8 mouse cellular contexts compared by ENCODE assay signal in the genomic region with DNA sequence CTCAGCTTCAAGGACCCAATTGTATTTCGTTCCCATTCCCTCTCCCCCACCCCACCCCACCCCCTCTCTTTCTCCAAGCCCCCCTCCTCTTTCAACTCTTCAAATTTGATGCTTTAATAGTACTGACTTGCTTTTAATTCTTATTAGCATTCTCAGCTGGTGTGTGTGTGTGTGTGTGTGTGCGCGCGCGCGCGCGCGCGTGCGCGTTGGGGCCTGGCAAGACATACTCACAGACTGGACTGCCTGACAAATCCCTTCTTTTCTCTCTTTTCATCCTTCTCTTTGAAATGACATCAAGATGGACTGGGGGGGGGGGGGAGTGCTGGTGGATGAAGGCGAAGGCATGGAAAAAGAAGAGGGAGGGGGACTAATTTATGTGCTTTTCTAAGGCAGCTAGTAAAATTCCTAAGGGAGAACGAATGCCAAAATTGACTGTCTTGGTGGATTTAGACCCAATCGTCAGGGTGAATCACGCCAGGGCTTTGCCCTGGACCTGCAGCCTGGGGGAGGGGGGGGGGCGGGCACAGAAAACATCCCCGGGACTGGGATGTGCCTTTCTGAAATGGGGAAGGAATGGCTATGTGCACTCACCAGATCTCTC. TPM values are rescaled to one million over a fixed set of nuclear protein-coding genes. Genes with fewer than 3 reads are reported as not detected.
DNase-seq lines count a peak whose midpoint lies in the region; ATAC-seq and TF ChIP-seq lines count a peak whose summit lies in the region.

No protein-coding gene starts in this region.

- under 1% methylated on average over 17 of the region's 18 CpGs for WGBS in embryonic facial prominence, embryonic 11.5 days
- 24% methylated on average over 17 of the region's 18 CpGs for WGBS in intestine, postnatal 0 days
- WGBS in midbrain, embryonic 13.5 days = under 1% methylated on average over 18 of the region's 18 CpGs

- peak; percentile 41 for DNase-seq in cerebellum, adult 9-11 months
- DNase-seq in cerebellum, adult 8-10 months = no peak
- DNase-seq in 3134 (ENCODE audit: extremely low read depth, insufficient read length, low spot score) = peak; percentile 89
- peak; percentile 58 for DNase-seq in embryonic facial prominence, embryonic 11.5 days (ENCODE audit: low spot score)
- no peak for DNase-seq in gastrocnemius, adult 8-10 months (ENCODE audit: low spot score in 2 of 2)

- H3K4me3 ChIP-seq in embryonic facial prominence, embryonic 11.5 days (ENCODE audit: low read depth, low read length) = no peak overlapping the region
- peak overlapping the region; percentile 38; the same call in 1 of the 2 replicates for H3K4me3 ChIP-seq in intestine, postnatal 0 days (ENCODE audit: low read depth, low read length)
- H3K4me3 ChIP-seq in midbrain, embryonic 13.5 days (replicated peaks) = peak overlapping the region; percentile 34; the same call in 1 of the 2 replicates

- no peak for ATAC-seq in embryonic facial prominence, embryonic 11.5 days (replicated peaks; ENCODE audit: insufficient number of reproducible peaks, low FRiP score, low TSS enrichment, low read depth)
- no peak for ATAC-seq in intestine, postnatal 0 days
- no peak for ATAC-seq in midbrain, embryonic 13.5 days
- ATAC-seq in erythroid progenitor cell, adult 5-6 weeks (replicated peaks; ENCODE audit: low FRiP score, poor library complexity, severe bottlenecking) = no peak

- no peaks in the 10 kb centered on the region for H3K27me3 ChIP-seq in embryonic facial prominence, embryonic 11.5 days (ENCODE audit: control insufficient read depth, insufficient read depth, low read length)
- no peaks in the 10 kb centered on the region for H3K27me3 ChIP-seq in intestine, postnatal 0 days (replicated peaks; ENCODE audit: control insufficient read depth, insufficient read depth, low read length)
- H3K27me3 ChIP-seq in midbrain, embryonic 13.5 days = no peaks in the 10 kb centered on the region

- no peak for TF ChIP-seq CTCF in intestine, postnatal 0 days (IDR thresholded peaks at IDR 0.05; ENCODE audit: low read depth)

- no peaks in the 10 kb centered on the region for H3K9me3 ChIP-seq in embryonic facial prominence, embryonic 11.5 days (replicated peaks; ENCODE audit: control insufficient read depth, low read length)
- H3K9me3 ChIP-seq in intestine, postnatal 0 days (ENCODE audit: control insufficient read depth) = no peaks in the 10 kb centered on the region
- no peaks in the 10 kb centered on the region for H3K9me3 ChIP-seq in midbrain, embryonic 13.5 days

- H3K4me1 ChIP-seq in embryonic facial prominence, embryonic 11.5 days (ENCODE audit: control insufficient read depth, insufficient read depth, low read length) = peaks cover 20% of the 10 kb centered on the region
- H3K4me1 ChIP-seq in intestine, postnatal 0 days (replicated peaks; ENCODE audit: control insufficient read depth, insufficient read depth, low read length) = peaks cover 13% of the 10 kb centered on the region
- H3K4me1 ChIP-seq in midbrain, embryonic 13.5 days (replicated peaks) = peaks cover 95% of the 10 kb centered on the region

- peak overlapping the region; percentile 32; the same call in 1 of the 2 replicates for H3K9ac ChIP-seq in embryonic facial prominence, embryonic 11.5 days (replicated peaks; ENCODE audit: low read length)
- H3K9ac ChIP-seq in intestine, postnatal 0 days (ENCODE audit: low read depth, low read length) = no peak overlapping the region
- peak overlapping the region; percentile 69 for H3K9ac ChIP-seq in midbrain, embryonic 13.5 days (replicated peaks)

- peak overlapping the region; percentile 70 for H3K4me2 ChIP-seq in embryonic facial prominence, embryonic 11.5 days (ENCODE audit: low read depth, low read length)
- peak overlapping the region; percentile 76 for H3K4me2 ChIP-seq in intestine, postnatal 0 days (replicated peaks; ENCODE audit: low read depth)
- H3K4me2 ChIP-seq in midbrain, embryonic 13.5 days (replicated peaks) = peak overlapping the region; percentile 67

- peak overlapping the region; percentile 98 for H3K27ac ChIP-seq in embryonic facial prominence, embryonic 11.5 days (replicated peaks; ENCODE audit: low read depth, low read length)
- peak overlapping the region; percentile 79 for H3K27ac ChIP-seq in intestine, postnatal 0 days (ENCODE audit: low read depth, low read length)
- H3K27ac ChIP-seq in midbrain, embryonic 13.5 days = peak overlapping the region; percentile 99

- H3K36me3 ChIP-seq in embryonic facial prominence, embryonic 11.5 days (replicated peaks; ENCODE audit: control insufficient read depth, insufficient read depth, low read depth, low read length) = no peaks in the 10 kb centered on the region
- no peaks in the 10 kb centered on the region for H3K36me3 ChIP-seq in intestine, postnatal 0 days (ENCODE audit: control insufficient read depth, insufficient read depth)
- no peaks in the 10 kb centered on the region for H3K36me3 ChIP-seq in midbrain, embryonic 13.5 days

RNA-seq across cellular contexts. Expression of gene Irf2bpl, which starts 8.2 kb away (rescaled TPM):
- polyA plus RNA-seq in embryonic facial prominence, embryonic 11.5 days (2014; fragmentation: Nextera tagmentation; extraction: Ambion mirVana) = 15.5 and 16.4 TPM in 2 replicates
- 10.0 and 10.7 TPM in 2 replicates for polyA plus RNA-seq in intestine, postnatal 0 days (2015; fragmentation: Nextera tagmentation; extraction: Ambion mirVana)
- 65.3 and 75.5 TPM in 2 replicates for polyA plus RNA-seq in midbrain, embryonic 13.5 days (2015; fragmentation: Nextera tagmentation; extraction: Ambion mirVana)
- total RNA-seq in erythroid progenitor cell, adult 5-6 weeks (2015; ENCODE audit: low replicate concordance) = 0.72 and 2.5 TPM in 2 replicates
- 0.53 and 1.5 TPM in 2 replicates for total RNA-seq in erythroid progenitor cell, adult 5-6 weeks (2017; ENCODE audit: low replicate concordance)
- 10 to 100 TPM; 21.3 to 27.0 (median 22.9) TPM for total RNA-seq in gastrocnemius, adult 8-10 months (2022)

RNA-seq across cellular contexts. Expression of gene Cipc, which starts 54.0 kb away (rescaled TPM):
- 30.8 and 33.5 TPM in 2 replicates for polyA plus RNA-seq in embryonic facial prominence, embryonic 11.5 days (2014; fragmentation: Nextera tagmentation; extraction: Ambion mirVana)
- polyA plus RNA-seq in intestine, postnatal 0 days (2015; fragmentation: Nextera tagmentation; extraction: Ambion mirVana) = 3.2 and 3.8 TPM in 2 replicates
- 49.8 and 51.2 TPM in 2 replicates for polyA plus RNA-seq in midbrain, embryonic 13.5 days (2015; fragmentation: Nextera tagmentation; extraction: Ambion mirVana)
- 8.6 and 9.2 TPM in 2 replicates for total RNA-seq in erythroid progenitor cell, adult 5-6 weeks (2015; ENCODE audit: low replicate concordance)
- 5.8 and 16.4 TPM in 2 replicates for total RNA-seq in erythroid progenitor cell, adult 5-6 weeks (2017; ENCODE audit: low replicate concordance)
- total RNA-seq in gastrocnemius, adult 8-10 months (2022) = 10 to 100 TPM; 34.5 to 38.7 (median 37.1) TPM

Comparison
In these comparisons a context has a peak if more than half of its experiments do, and no peak if none do; other contexts are left out.
1. DNase-seq: peak in cerebellum, adult 9-11 months (single experiment), 3134 (single experiment) and embryonic facial prominence, embryonic 11.5 days (single experiment); none in cerebellum, adult 8-10 months (single experiment) and gastrocnemius, adult 8-10 months (0 of 2).
2. Peak in every context shown above with its lines, with median percentiles within 50 percentile points of each other: H3K27ac ChIP-seq and H3K4me2 ChIP-seq.